Mouse (Mus musculus) left cerebral cortex, postnatal 14 days (tissue): Measurements from ENCODE around the gene Eif2d. TPM values are rescaled to one million over a fixed set of nuclear protein-coding genes. Genes with fewer than 3 reads are reported as not detected.

ENCODE experiments used
- DNase-seq, 2 experiments: peaks; one replicate each; pipeline ENCODE4 v3.0.0; 2021 to 2022; ENCODE audit warnings: low spot score in 2 of 2, mixed read lengths in 1 of 2
- intact Hi-C: fragments of 180-260 bp; cut with DNase I; formaldehyde crosslinking; loops from one replicate; pipeline ENCODE4 v1.15.1; 2025
- total RNA-seq, 2 experiments: library from RNA; stranded (reverse); gene quantifications; 2 replicates each; pipeline ENCODE4 v1.2.3; 2021

The Eif2d gene
- total RNA-seq, 2 experiments from 2014 or later, result 35.4 to 39.6 TPM

DNA sequence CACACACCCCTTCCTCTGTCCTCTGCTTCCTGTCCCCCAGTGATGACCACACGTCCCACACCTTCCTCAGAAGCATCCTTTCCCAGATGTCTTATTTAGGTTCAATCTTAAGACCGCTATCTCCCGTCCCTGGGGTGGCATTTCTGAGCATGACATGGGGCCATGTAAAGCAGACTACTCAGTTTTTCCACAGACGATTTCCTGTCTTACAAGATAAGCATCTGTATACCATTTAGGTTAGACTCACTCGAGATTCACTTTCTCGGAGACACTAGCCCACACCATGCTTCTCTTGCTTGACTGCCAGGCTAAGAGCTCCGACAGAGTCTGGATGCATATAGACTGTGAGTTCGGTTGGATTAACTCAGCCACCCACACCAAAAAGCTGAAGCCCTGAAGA lies 51.5 kb downstream of the Eif2d start:
- intact Hi-C loops, result no loop called here
- DNase-seq, result no peak

DNA sequence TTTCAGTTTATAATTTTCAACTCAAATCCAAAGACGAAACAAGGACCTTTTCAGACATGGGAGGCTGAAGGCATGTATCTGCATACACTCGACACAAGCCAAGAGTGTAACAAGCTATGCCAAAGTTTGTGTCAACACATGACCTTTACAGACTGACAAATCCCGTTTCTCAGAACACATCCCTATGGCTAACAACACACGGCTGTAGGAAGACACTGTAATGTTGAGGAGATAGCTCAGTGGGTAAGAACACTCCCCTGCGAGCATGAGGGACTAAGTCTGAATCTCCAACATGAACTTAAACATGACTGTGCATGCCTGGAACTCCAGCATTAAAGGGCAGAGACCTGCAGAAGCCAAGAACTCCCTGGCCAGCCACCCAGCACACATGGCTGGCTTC lies 53.4 kb downstream of the Eif2d start:
- intact Hi-C loops, result loop anchor here (5.0 kb wide), 1 partner anchor 41 kb away; the partner anchor contains the start of gene Rassf5
- DNase-seq, result no peak

DNA sequence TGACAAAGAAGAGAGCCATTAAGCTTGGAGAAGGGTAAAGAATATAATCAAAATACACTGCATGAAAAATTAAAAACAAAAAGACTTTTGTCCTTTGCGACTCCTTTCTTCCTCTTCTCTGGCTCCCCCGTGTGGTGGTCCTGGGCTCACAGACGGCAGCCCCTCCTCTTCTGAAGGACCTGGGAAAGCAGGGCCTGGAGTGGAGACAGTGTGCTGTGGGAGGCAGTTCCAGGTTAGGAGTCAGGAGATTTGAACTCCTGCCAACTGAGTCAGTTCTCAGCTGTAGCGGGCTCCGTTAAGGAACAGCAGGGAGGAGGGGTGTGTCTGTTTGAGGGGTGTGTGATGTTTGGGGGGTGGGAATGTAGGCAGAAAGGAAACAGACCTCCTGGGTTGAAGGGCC lies 54.5 kb downstream of the Eif2d start:
- DNase-seq, result peak; percentile 55 to 65
- intact Hi-C loops, result loop anchor here (5.0 kb wide), 1 partner anchor 40 kb away; the partner anchor contains the start of gene Rassf5

DNA sequence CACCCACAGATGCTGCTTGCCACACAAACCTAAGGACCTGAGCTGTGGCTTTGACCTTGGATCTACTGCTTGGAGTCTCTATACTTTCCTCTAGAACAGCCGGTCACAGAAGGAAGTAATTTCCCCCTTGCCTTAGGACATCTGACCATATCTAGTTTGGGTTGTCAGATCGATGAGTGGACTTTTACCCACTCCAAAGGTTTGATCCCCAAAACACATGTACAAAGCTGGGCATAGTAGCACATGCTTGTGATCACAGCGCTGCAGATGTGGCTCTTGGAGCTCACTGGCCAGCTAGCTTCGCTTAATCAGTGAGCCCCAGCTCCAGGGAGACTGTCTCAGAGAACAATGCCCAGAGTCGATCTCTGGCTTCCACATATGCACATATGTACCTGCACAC lies 55.1 kb downstream of the Eif2d start:
- DNase-seq, result no peak
- intact Hi-C loops, result loop anchor here (5.0 kb wide), 1 partner anchor 39 kb away; the partner anchor contains the start of gene Rassf5

DNA sequence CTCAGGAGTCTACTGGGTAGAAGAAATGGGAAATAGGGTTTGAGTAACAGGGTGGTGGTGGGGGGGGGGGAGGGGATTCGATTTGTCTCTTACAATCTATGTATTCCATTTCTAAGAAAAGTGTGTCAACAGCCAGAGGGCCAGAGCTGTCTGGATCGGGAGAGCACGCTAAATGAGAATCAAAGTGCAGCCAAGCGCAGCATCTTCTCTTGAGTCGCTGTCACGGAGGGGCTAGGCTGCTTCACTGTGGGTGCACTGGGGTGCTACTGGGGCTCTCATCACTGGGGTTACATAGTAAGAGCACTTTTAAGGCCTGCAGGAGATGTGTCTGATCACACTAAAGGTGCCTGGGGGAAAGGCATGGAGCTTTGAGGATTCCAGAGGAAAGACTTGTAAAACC lies 55.8 kb downstream of the Eif2d start:
- intact Hi-C loops, result loop anchor here (5.0 kb wide), 1 partner anchor 39 kb away; the partner anchor contains the start of gene Rassf5
- DNase-seq, result no peak

DNA sequence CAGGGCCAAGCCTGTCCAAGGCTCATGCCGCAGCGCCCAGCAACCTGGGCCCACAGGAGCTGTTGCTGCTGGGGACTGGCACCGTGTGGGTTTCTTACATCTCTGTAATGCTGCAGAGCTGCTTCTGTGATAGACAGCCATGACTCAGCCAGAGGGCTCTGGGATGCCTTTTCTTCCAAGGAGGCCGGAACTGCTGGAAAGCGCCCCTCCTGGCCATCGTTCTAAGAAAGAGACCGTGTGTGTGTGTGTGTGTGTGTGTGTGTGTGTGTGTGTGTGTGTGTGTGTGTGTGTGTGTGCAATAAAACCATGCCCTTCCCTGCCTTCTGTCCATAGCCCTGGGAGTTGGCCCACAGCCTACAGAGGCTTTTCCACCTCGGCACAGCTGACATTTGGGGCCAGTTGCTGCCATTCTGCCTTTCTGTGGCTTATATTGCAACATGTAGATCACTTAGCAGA lies 57.0 kb downstream of the Eif2d start:
- DNase-seq, result peak; percentile 33 to 65

DNA sequence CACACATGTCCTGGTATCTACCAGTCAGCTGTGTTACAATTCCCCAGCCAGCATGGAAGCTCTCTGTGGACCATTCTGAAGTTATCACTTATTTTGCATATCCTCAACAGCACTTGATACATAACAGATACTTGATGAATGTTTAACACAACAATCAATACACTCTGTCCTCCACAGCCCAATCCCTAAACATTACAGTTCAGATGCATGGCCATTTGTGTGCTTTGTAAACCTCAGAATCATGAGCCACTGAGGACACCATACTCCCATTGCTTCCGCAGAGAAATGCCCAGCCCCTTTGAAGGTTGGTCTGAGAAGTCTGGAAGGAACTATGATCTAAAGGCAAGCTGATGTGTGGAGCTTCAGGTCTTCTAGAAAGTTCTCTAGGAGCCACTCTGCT lies 58.7 kb downstream of the Eif2d start:
- intact Hi-C loops, result no loop called here
- no peak for DNase-seq

More for the DNA sequence above, 57.0 kb downstream of the Eif2d start:
- intact Hi-C loops, result loop anchor here (5.0 kb wide), 1 partner anchor 37 kb away; the partner anchor contains the start of gene Rassf5

DNA sequence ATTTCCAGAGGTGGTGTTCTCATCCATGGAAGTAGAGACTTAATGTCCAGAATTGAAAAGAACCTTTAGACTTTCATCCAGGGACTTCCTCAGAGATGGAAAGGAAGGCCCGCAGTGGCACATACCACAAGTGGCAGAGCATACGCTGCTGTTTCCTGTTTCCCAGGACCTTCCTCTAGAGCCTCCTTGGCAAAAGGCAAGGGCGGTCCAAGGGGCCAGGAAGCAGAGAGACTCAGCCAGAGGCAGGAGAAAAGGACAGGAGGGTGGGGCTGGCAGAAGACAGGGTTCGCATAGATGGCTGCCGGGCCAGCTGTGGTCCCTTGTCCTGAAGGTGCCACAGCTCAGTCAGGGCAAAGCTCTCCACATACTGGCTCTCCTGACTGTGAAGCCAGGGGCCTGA lies 60.0 kb downstream of the Eif2d start:
- no peak for DNase-seq
- intact Hi-C loops, result no loop called here

DNA sequence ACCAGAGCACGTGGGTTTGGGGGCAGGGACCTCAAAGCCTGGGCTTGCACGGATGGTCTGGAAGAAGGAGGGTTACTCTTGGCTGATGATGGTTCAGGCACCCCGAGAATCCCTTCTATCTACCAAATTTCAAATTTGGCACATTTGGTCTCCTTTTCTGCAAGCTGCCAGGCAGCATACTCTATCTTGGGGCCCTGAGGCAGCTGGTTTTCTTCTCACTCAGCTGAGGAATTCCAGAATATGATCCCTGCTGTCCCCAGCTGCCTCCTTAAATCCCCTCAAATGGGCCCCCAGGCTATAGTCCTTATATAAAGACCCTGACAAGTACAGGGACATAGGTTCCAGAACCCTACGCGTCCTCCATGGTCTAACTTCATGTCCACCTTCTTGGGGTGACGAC lies 60.4 kb downstream of the Eif2d start:
- peak in 1 of 2 experiments; percentile 26 for DNase-seq
- intact Hi-C loops, result no loop called here

DNA sequence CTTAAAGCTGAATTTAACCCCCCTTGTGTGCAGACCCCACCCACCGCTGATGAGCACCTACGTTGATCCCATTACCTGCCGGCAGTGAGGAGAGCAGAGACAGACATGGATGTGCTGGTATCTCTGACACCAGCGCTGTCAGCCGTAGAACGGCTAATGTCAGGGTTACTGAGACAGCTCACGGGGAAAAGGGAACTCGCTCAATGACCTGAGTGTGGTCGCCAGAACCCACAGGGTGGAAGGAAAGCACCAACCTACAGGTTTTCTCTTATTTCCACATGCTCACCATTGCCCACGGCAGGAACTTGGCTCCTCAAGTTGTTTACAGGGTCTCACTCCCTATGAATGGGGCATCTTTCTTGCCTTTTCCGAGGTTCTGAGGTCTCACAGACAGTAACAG lies 66.0 kb downstream of the Eif2d start:
- no peak for DNase-seq
- intact Hi-C loops, result no loop called here

DNA sequence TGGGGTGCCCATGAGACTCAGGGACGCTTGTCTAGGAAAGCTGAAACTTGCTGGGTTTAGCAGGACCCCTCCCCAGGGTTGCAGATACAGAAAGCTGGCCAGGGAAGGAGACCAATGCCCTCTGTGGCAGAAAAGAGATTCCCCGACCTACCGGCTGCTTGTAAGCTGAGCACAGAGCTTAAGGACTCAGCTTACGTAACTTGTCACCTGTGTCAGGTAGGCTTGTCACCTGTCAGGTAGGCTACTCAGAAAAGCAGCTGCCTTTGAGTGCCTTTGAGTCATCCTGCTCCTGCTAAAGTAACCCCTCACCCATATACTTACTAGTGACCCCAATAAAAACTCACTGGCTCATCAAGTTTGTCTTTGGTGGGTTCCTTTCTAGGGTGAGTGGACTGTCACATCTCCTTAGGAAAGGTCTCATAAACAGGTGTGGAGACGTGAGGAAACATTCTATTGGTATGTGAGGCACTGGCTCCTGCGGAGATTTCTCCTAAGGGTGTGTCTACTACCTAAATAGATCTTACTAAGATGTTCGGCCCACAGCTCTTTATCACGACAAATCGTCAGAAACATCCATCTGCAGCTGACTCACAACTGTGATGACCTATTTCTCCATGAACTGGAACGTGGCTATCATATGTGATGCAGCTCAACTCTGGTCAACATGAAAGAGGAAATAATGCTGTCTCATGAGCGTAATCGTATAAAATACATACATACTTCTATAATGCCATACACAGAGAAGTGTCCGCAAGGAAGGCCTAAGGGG lies 69.0 kb downstream of the Eif2d start:
- no peak for DNase-seq
- intact Hi-C loops, result no loop called here

DNA sequence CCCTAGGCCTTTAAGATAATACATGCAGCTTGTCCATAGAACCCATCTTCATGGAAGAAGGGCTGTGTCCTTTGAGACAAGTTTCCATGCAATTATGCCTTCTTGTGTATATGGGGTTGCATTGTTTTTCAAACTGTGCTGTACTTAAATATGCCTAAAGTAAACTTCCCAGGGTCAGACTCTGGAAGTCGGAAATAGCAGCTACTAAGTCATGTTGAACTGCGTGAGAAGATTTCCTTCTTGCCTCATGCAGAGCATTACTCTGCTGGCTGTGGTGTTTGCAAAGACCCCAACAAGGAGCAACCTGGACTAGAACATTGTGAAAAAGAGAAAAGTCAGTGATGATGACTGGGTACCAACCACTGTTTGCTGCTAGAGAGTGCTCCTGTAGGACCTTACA lies 70.4 kb downstream of the Eif2d start:
- intact Hi-C loops, result no loop called here
- DNase-seq, result no peak

DNA sequence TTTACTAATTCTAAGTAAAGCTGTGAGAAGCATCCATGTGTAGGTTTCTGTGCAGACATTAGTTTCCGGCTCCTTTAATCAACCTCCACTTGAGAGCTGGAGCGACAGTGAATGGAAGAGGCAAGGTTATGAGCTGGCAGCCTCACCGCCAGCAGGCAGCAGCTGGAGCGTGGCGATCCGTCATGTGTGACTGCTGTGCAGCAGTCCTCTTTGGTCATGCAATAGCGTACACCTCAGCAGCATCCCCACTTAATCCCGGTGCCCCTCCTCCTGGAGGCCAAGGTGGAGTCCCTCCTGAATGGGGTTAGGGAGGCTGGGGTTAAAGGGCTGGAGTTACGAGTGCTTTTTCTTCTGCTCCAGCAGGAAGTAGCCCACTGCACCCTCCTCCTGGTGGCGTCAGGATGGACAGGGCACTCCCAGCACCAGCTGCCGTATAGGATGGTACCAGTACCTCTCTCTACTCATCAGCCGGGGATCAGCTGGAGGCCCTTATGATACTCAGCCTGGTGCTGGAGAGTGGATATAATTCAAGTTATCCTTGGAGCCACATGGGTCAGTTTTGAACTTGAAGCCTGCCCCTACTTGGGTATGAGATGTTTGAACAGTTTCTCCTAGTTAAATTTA lies 72.0 kb downstream of the Eif2d start:
- intact Hi-C loops, result no loop called here
- no peak for DNase-seq

DNA sequence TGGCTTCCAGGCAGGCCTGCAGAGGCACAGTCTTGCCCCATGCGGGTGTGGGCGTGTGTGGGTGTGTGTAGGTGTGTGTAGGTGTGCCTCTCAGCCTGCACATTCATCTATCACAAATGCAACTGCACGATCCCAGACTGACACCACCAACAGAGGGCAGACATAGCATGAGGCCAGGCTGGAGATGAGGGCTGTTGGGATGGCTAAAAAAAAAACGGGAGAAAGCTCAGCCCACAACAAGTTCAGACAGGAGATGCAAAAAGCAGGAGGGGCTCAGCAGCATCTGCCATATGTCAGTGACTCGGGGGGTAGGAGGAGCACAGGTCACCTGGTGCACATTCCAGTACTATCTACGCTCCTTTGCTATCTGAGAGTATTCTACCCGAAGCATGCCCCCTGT lies 75.2 kb downstream of the Eif2d start:
- intact Hi-C loops, result no loop called here
- DNase-seq, result no peak

DNA sequence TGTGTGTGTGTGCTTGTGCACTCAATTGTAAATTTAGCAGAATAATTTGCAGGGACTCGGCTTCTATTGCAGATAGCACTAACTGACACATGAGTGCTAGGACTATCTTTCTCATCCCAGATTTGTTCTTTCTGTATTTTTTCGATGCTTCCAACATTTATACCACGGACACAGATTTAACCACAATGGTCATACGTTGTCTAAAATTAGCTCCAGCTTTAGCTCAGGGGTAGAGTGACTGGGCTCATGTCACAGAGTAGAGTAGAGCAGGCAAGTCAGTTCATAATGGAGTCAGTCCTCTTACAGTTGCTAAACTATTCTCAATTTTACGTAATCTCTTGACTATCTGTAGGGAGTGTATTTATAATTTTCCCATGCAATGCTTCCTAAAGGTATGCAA lies 75.7 kb downstream of the Eif2d start:
- intact Hi-C loops, result no loop called here
- no peak for DNase-seq

DNA sequence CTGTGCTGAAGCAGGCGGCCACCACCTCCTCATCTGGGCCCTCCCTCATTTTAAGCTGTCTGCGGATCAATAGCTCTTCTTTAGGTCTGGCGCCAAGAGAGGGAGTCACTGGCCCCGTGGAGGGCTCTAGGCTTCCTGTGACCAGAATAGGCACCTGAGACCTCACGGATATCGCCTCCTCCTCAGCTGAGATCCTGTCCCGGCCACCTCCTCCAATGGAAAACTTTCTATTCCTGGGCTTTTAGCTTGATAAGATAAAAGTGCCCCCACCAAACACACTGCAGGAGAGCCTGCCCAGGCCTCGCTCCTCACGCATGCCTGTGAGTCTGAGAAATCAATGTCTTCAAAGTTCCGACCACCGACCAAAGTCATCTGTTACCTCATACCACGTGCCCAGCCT lies 80.5 kb downstream of the Eif2d start:
- no peak for DNase-seq
- intact Hi-C loops, result no loop called here

DNA sequence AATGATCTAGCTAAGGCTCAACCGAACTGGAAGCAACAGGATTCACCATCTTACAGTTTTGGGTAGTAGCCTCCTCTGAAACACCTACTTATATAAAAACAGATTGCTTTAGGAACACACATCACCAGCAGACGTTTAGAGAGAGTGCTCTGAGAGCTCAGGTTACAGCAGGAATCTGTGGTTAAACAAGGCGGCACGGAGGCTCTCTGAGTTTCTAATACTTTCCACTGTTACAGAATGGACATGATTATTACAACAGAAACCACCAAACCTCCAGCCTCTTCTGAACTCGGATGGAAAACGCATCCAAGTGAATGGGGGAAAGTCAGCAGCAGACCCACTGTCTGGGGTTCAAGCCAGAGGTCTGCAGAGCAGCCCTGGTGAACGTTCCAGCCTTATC lies 83.1 kb downstream of the Eif2d start:
- intact Hi-C loops, result no loop called here
- no peak for DNase-seq
